Mouse (Mus musculus): ENCODE measurements at regions not wholly inside any gene's neighbourhood (a gene's known extent, or its start where the extent isn't known, plus 50 kb on each side); places are given as distances from the start of the nearest gene placed in this dataset.

- TF ChIP-seq CTCF (conservative IDR thresholded peaks at IDR 0.05; ENCODE audit: low read length) (no peak), POU5F1 (IDR thresholded peaks at IDR 0.05; ENCODE audit: borderline replicate concordance, low read length) (no peak), NANOG (IDR thresholded peaks at IDR 0.05; ENCODE audit: borderline replicate concordance, low read length) (no peak)
Observed at GRCm38 (mm10) chr15:85645396-85645795, 63.1 kb upstream of the Wnt7b start.

Data from E14TG2a.4 (cell line).